Mouse (Mus musculus) embryonic facial prominence, embryonic 14.5 days (tissue): ENCODE results near the gene Pigu. TPM values are rescaled to one million over a fixed set of nuclear protein-coding genes. Genes with fewer than 3 reads are reported as not detected.
A peak's percentile ranks its signal among the peaks of the same experiment; 100 is the strongest.

Experiments
- ATAC-seq: fragments of 200-750 bp; cut with Nextera tagmentation; 2 replicates; pipeline ENCODE4 v1.8.0; 2017; ENCODE audit warnings: low read depth, moderate number of reproducible peaks, moderate TSS enrichment
- DNase-seq: peaks from one replicate; pipeline ENCODE4 v3.0.0-alpha.2; 2015; ENCODE audit warnings: low spot score
- H3K27ac ChIP-seq: fragments of 300-500 bp; sonication (generic); replicated peaks from 2 replicates; pipeline ENCODE4 v1.5.1; 2014; ENCODE audit warnings: low read depth, mild to moderate bottlenecking, low read length, moderate library complexity
- H3K27me3 ChIP-seq: fragments of 300-500 bp; sonication (generic); replicated peaks from 2 replicates; pipeline ENCODE4 v1.6.1; 2014; ENCODE audit warnings: low read length; ENCODE audit not compliant: control insufficient read depth, insufficient read depth
- H3K36me3 ChIP-seq: fragments of 300-500 bp; sonication (generic); 2 replicates; pipeline ENCODE4 v1.6.1; 2014; ENCODE audit warnings: low read length, mixed read lengths; ENCODE audit not compliant: control insufficient read depth, insufficient read depth
- H3K4me1 ChIP-seq: fragments of 300-500 bp; sonication (generic); 2 replicates; pipeline ENCODE4 v1.6.1; 2014; ENCODE audit warnings: antibody characterized with exemption, low read length; ENCODE audit not compliant: control insufficient read depth, insufficient read depth
- H3K4me2 ChIP-seq: fragments of 300-500 bp; sonication (generic); 2 replicates; pipeline ENCODE4 v1.6.1; 2014; ENCODE audit warnings: low read depth, mild to moderate bottlenecking, low read length, moderate library complexity, mixed read lengths
- H3K4me3 ChIP-seq: fragments of 300-500 bp; sonication (generic); 2 replicates; pipeline ENCODE4 v1.5.1; 2014; ENCODE audit warnings: low read depth, mild to moderate bottlenecking, low read length
- H3K9ac ChIP-seq: fragments of 300-500 bp; sonication (generic); 2 replicates; pipeline ENCODE4 v1.6.1; 2014; ENCODE audit warnings: low read depth, mild to moderate bottlenecking, low read length, moderate library complexity, mixed read lengths
- H3K9me3 ChIP-seq: fragments of 300-500 bp; sonication (generic); 2 replicates; pipeline ENCODE4 v1.6.1; 2016; ENCODE audit warnings: low read length; ENCODE audit not compliant: control insufficient read depth
- WGBS: fragments of 180-500 bp; shearing (Covaris S2); extraction: QIAGEN DNeasy Blood & Tissue Kit; methylation state at CpG from one replicate; pipeline ENCODE4 v1.1.7; 2014; 5-methylcytosine and 5-hydroxymethylcytosine counted together
- polyA plus RNA-seq: library from polyadenylated mRNA; unstranded; fragments of >200 nt; fragmentation: Nextera tagmentation; extraction: Ambion mirVana; gene quantifications from 2 replicates; pipeline ENCODE4 v1.2.1, GENCODE M21; 2014

The Pigu gene
- 43.7 and 47.9 TPM in 2 replicates for polyA plus RNA-seq

- WGBS = under 1% methylated on average over 38 of the region's 38 CpGs
- H3K4me3 ChIP-seq = peak within 1 kb of the TSS; percentile 89
- no peaks in the 10 kb centered on the region for H3K36me3 ChIP-seq
- H3K27me3 ChIP-seq = no peaks in the 10 kb centered on the region
- no peaks in the 10 kb centered on the region for H3K9me3 ChIP-seq
- peak within 1 kb of the TSS; percentile 80 for H3K9ac ChIP-seq
- ATAC-seq = peak; percentile 100
- peak; percentile 99 for DNase-seq
- H3K27ac ChIP-seq = peak within 1 kb of the TSS; percentile 48
- H3K4me2 ChIP-seq = peak within 1 kb of the TSS; percentile 77
- H3K4me1 ChIP-seq = no peaks in the 10 kb centered on the region
These were observed at the start of gene Pigu for GRCm38 (mm10) chr2:155356971-155357591. Pigu (minus strand) TSS chr2:155357430.

GRCm38 (mm10) chr2:155404635-155405034, 47.4 kb upstream of the Pigu start:
- H3K27me3 ChIP-seq = no peaks in the 10 kb centered on the region
- no peaks in the 10 kb centered on the region for H3K9me3 ChIP-seq
- H3K4me2 ChIP-seq = no peak overlapping the region
- no peak for ATAC-seq
- H3K36me3 ChIP-seq = peaks cover 78% of the 10 kb centered on the region
- H3K27ac ChIP-seq = no peak overlapping the region
- no peak for DNase-seq
- no peak overlapping the region for H3K4me3 ChIP-seq
- H3K9ac ChIP-seq = no peak overlapping the region
- 96% methylated on average over 1 of the region's 1 CpGs for WGBS
- no peaks in the 10 kb centered on the region for H3K4me1 ChIP-seq

- no peak overlapping the region for H3K4me3 ChIP-seq
- DNase-seq = no peak
These were observed 44.7 kb upstream of the Pigu start for GRCm38 (mm10) chr2:155401926-155402325.

GRCm38 (mm10) chr2:155400276-155400675, 43.0 kb upstream of the Pigu start:
- Histone ChIP-seq H3K4me1 (no peaks in the 10 kb centered on the region), H3K9ac (no peak overlapping the region), H3K27me3 (no peaks in the 10 kb centered on the region), H3K36me3 (peaks cover 67% of the 10 kb centered on the region), H3K27ac (no peak overlapping the region), H3K9me3 (no peaks in the 10 kb centered on the region), H3K4me3 (no peak overlapping the region), H3K4me2 (no peak overlapping the region)
- no peak for ATAC-seq
- DNase-seq = no peak

More at GRCm38 (mm10) chr2:155401926-155402325, 44.7 kb upstream of the Pigu start:
- Histone ChIP-seq H3K4me2 (no peak overlapping the region), H3K36me3 (peaks cover 69% of the 10 kb centered on the region), H3K27ac (no peak overlapping the region), H3K9me3 (no peaks in the 10 kb centered on the region), H3K27me3 (no peaks in the 10 kb centered on the region), H3K4me1 (no peaks in the 10 kb centered on the region), H3K9ac (no peak overlapping the region)
- WGBS = 95% methylated on average over 4 of the region's 4 CpGs
- ATAC-seq = no peak

GRCm38 (mm10) chr2:155394586-155394985, 37.4 kb upstream of the Pigu start:
- Histone ChIP-seq H3K4me2 (no peak overlapping the region), H3K4me1 (no peaks in the 10 kb centered on the region), H3K27me3 (no peaks in the 10 kb centered on the region), H3K27ac (no peak overlapping the region), H3K4me3 (no peak overlapping the region), H3K9me3 (no peaks in the 10 kb centered on the region), H3K36me3 (peaks cover 56% of the 10 kb centered on the region), H3K9ac (no peak overlapping the region)
- ATAC-seq (no peak), DNase-seq (no peak)
- 41% methylated on average over 5 of the region's 5 CpGs for WGBS

- no peaks in the 10 kb centered on the region for H3K27me3 ChIP-seq
- no peak for DNase-seq
- no peak overlapping the region for H3K9ac ChIP-seq
- no peaks in the 10 kb centered on the region for H3K9me3 ChIP-seq
- H3K4me2 ChIP-seq = no peak overlapping the region
- no peak overlapping the region for H3K27ac ChIP-seq
- H3K4me1 ChIP-seq = no peaks in the 10 kb centered on the region
- ATAC-seq = no peak
- peaks cover 38% of the 10 kb centered on the region for H3K36me3 ChIP-seq
- WGBS = 54% methylated on average over 2 of the region's 2 CpGs
- no peak overlapping the region for H3K4me3 ChIP-seq
These were observed 31.3 kb upstream of the Pigu start for GRCm38 (mm10) chr2:155388573-155388972.

GRCm38 (mm10) chr2:155387052-155387451, 29.8 kb upstream of the Pigu start:
- WGBS = 68% methylated on average over 4 of the region's 4 CpGs
- H3K4me3 ChIP-seq = no peak overlapping the region
- no peak overlapping the region for H3K4me2 ChIP-seq
- H3K27ac ChIP-seq = no peak overlapping the region
- H3K9ac ChIP-seq = no peak overlapping the region
- peaks cover 8% of the 10 kb centered on the region for H3K4me1 ChIP-seq
- no peaks in the 10 kb centered on the region for H3K9me3 ChIP-seq
- H3K27me3 ChIP-seq = no peaks in the 10 kb centered on the region
- ATAC-seq = no peak
- no peak for DNase-seq
- peaks cover 38% of the 10 kb centered on the region for H3K36me3 ChIP-seq

- Histone ChIP-seq H3K4me1 (peaks cover 8% of the 10 kb centered on the region), H3K4me3 (no peak overlapping the region), H3K27ac (no peak overlapping the region), H3K9me3 (no peaks in the 10 kb centered on the region), H3K9ac (no peak overlapping the region), H3K36me3 (peaks cover 33% of the 10 kb centered on the region), H3K4me2 (no peak overlapping the region), H3K27me3 (no peaks in the 10 kb centered on the region)
- ATAC-seq (no peak), DNase-seq (no peak)
- WGBS = 22% methylated on average over 20 of the region's 27 CpGs
These were observed 29.3 kb upstream of the Pigu start for GRCm38 (mm10) chr2:155386534-155386899.
